Mouse (Mus musculus) cortical plate, adult 2 months (tissue): ENCODE data around the gene Svs1.

Experiments
- CTCF ChIP-seq: fragments of 200-500 bp; IDR thresholded peaks from 2 replicates; pipeline ENCODE4 v1.5.1; 2011; ENCODE audit warnings: mild to moderate bottlenecking, control low read depth, low read length; ENCODE audit not compliant: insufficient read depth; ENCODE audit errors: extremely low read depth
- POLR2A ChIP-seq: fragments of 200-500 bp; IDR thresholded peaks from 2 replicates; pipeline ENCODE4 v1.6.1; 2011; ENCODE audit warnings: mild to moderate bottlenecking, low read length, control low read depth; ENCODE audit not compliant: insufficient read depth; ENCODE audit errors: extremely low read depth

DNA sequence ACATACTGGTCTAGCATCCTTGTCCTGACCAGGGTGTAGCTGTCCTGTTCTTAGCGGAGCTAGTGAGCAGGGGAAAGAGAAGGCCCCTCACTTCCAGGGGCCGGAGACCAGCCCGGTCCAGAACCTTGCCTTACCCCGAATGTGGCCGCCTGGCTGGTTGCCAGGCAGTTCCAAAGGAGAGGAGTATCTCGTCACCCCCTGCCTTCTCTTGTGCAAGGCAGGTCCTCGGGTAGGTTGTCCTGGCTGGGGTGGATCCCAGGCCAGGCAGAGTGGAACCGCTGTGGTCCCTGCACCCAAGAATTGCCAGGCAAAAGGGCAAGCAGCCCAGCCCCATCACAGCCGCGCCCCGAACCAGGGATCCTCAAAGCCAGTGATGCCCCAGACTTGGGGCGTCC, 50.6 kb downstream of the Svs1 start:
- TF ChIP-seq CTCF (no peak), POLR2A (no peak)
